Mouse (Mus musculus) forebrain, embryonic 14.5 days (tissue): ENCODE measurements at regions not wholly inside any gene's neighbourhood (a gene's known extent, or its start where the extent isn't known, plus 50 kb on each side); places are given as distances from the start of the nearest gene placed in this dataset.
"Not testable (repeated sequence)": the region's sequence is repeated elsewhere in the genome, so short reads cannot be mapped to it uniquely, and the experiment has no call there.

Source experiments
- ATAC-seq: fragments of 200-750 bp; cut with Nextera tagmentation; 2 replicates; pipeline ENCODE4 v1.8.0; 2017; ENCODE audit warnings: mild to moderate bottlenecking, moderate library complexity
- DNase-seq: peaks from one replicate; pipeline ENCODE4 v3.0.0-alpha.2; 2015; ENCODE audit warnings: low spot score
- H3K27ac ChIP-seq: fragments of 300-500 bp; sonication (generic); 2 replicates; pipeline ENCODE4 v1.5.1; 2014; ENCODE audit warnings: low read depth, mild to moderate bottlenecking, control low read depth, low read length, moderate library complexity
- H3K27me3 ChIP-seq: fragments of 300-500 bp; sonication (generic); replicated peaks from 2 replicates; pipeline ENCODE4 v1.6.1; 2014; ENCODE audit warnings: low read length, control low read depth, mixed read lengths; ENCODE audit not compliant: control insufficient read depth, insufficient read depth
- H3K36me3 ChIP-seq: fragments of 300-500 bp; sonication (generic); 2 replicates; pipeline ENCODE4 v1.6.1; 2014; ENCODE audit warnings: low read length, control low read depth; ENCODE audit not compliant: control insufficient read depth, insufficient read depth
- H3K4me1 ChIP-seq: fragments of 300-500 bp; sonication (generic); 2 replicates; pipeline ENCODE4 v1.6.1; 2014; ENCODE audit warnings: antibody characterized with exemption, low read length, control low read depth; ENCODE audit not compliant: control insufficient read depth, insufficient read depth
- H3K4me2 ChIP-seq: fragments of 300-500 bp; sonication (generic); 2 replicates; pipeline ENCODE4 v1.6.1; 2014; ENCODE audit warnings: mild to moderate bottlenecking, control low read depth, low read length
- H3K4me3 ChIP-seq: fragments of 300-500 bp; sonication (generic); 2 replicates; pipeline ENCODE4 v1.5.1; 2014; ENCODE audit warnings: low read depth, low read length, control low read depth
- H3K9ac ChIP-seq: fragments of 300-500 bp; sonication (generic); 2 replicates; pipeline ENCODE4 v1.6.1; 2014; ENCODE audit warnings: mild to moderate bottlenecking, low read length, control low read depth, moderate library complexity
- H3K9me3 ChIP-seq: fragments of 300-500 bp; sonication (generic); replicated peaks from 2 replicates; pipeline ENCODE4 v1.6.1; 2016; ENCODE audit warnings: low read length, control low read depth, mixed read lengths; ENCODE audit not compliant: control insufficient read depth
- WGBS: fragments of 180-500 bp; shearing (Covaris S2); extraction: QIAGEN DNeasy Blood & Tissue Kit; methylation state at CpG from one replicate; pipeline ENCODE4 v1.1.7; 2014; 5-methylcytosine and 5-hydroxymethylcytosine counted together

GRCm38 (mm10) chr16:56323828-56324227 lies 119.7 kb downstream of the Impg2 start:
- not testable (repeated sequence) for ATAC-seq, H3K4me2 ChIP-seq, H3K27ac ChIP-seq, H3K9me3 ChIP-seq, H3K27me3 ChIP-seq, H3K36me3 ChIP-seq, H3K4me3 ChIP-seq, H3K9ac ChIP-seq, DNase-seq, H3K4me1 ChIP-seq
- WGBS, result 55% methylated on average over 3 of the region's 3 CpGs

DNA sequence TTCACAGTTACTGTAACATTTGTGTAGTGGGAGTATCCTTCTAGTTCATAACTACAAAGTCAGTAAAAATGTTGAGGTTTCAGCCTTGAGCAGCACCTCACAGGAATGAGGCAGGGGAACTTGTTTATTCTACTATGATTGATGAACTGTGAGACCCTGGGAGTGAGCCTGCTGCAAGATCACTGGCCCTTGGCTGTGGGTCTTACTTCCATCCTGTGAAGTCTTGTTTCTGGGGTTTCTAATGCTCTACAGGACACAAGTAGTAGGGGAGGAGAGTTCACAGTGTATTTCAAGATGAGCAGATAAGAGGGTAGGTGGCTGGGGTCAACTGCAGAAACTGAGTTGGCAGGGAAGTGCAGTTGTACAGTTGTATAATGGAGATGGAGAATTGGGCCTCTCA lies 128.3 kb upstream of the Abi3bp start:
- H3K36me3 ChIP-seq, result no peaks in the 10 kb centered on the region
- no peaks in the 10 kb centered on the region for H3K9me3 ChIP-seq
- H3K27me3 ChIP-seq, result no peaks in the 10 kb centered on the region
- ATAC-seq (no peak), DNase-seq (no peak)
- no peak overlapping the region for H3K9ac ChIP-seq
- H3K4me1 ChIP-seq, result no peaks in the 10 kb centered on the region
- H3K4me2 ChIP-seq, result no peak overlapping the region
- no peak overlapping the region for H3K4me3 ChIP-seq
- no peak overlapping the region for H3K27ac ChIP-seq

DNA sequence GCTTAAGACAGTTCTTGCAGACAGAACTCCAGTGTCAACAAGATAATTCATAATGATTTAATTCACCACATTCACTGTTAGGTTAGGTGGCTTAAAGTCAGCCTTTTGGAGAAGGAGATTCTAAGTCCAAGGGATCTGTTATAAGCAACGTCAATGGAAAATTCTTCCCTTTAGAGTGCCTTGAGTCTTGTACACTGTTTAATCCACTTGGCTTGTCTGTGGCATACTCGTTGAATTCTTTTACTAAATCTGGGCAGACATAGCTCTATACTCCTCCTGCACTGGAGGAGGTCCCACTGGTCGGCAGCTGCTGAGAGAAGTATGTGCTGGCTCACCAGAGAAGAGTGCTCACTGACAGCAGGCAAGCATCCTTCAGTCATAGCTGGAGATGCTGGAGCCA lies 124.8 kb upstream of the Abi3bp start:
- Histone ChIP-seq H3K4me3 (no peak overlapping the region), H3K4me1 (no peaks in the 10 kb centered on the region), H3K27me3 (no peaks in the 10 kb centered on the region), H3K9ac (no peak overlapping the region), H3K36me3 (no peaks in the 10 kb centered on the region), H3K27ac (no peak overlapping the region), H3K4me2 (no peak overlapping the region), H3K9me3 (no peaks in the 10 kb centered on the region)
- ATAC-seq (no peak), DNase-seq (no peak)
- 69% methylated on average over 3 of the region's 3 CpGs for WGBS

DNA sequence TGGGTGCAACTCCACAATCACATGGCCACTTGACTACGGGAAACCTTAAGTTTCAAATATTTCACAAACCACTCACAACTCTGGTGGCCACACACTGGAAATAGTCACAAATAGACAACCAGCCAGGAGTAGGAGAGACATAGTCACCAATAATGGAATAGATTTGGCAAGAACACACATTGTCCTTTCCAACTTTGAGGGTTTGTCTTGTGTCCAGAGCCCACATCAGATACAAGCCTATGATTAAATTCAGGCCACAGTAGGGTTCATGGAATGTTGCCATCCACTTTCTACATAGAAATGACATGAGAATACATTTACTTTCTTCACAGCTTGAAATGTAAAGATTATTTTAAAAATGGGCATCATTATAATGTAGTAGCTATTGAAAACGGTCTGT lies 118.6 kb upstream of the Abi3bp start:
- Histone ChIP-seq H3K9me3 (no peaks in the 10 kb centered on the region), H3K4me2 (no peak overlapping the region), H3K36me3 (no peaks in the 10 kb centered on the region), H3K4me3 (no peak overlapping the region), H3K27me3 (no peaks in the 10 kb centered on the region), H3K27ac (no peak overlapping the region), H3K9ac (no peak overlapping the region), H3K4me1 (no peaks in the 10 kb centered on the region)
- 80% methylated on average over 2 of the region's 2 CpGs for WGBS
- DNase-seq (no peak), ATAC-seq (no peak)

- H3K4me3 ChIP-seq, result no peak overlapping the region
- 55% methylated on average over 1 of the region's 1 CpGs for WGBS
- DNase-seq (peak; percentile 6), ATAC-seq (no peak)
- H3K9me3 ChIP-seq, result no peaks in the 10 kb centered on the region
- no peaks in the 10 kb centered on the region for H3K27me3 ChIP-seq
- H3K9ac ChIP-seq, result no peak overlapping the region
- no peaks in the 10 kb centered on the region for H3K4me1 ChIP-seq
- no peak overlapping the region for H3K4me2 ChIP-seq
- no peak overlapping the region for H3K27ac ChIP-seq
- H3K36me3 ChIP-seq, result no peaks in the 10 kb centered on the region
Measured at GRCm38 (mm10) chr16:56360992-56361391, 116.7 kb upstream of the Abi3bp start.

DNA sequence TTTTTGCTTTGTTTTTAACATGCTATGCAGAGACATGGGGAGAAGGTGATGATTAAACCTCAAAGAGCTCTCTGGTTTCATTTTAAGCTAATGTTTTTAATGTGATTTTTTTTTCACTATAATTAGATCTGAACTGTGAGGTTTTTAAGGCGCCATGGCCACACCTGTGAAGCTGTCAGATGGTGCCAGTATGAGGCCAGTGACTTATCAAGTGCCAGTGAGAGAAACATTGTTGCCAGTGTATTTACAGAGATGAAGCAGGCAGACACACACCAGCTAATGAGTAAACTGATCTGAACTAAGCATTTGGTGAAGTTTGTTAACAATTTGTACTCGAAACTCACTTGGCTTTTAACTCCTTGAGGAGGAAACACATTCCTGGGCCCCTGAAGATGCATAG lies 99.3 kb upstream of the Abi3bp start:
- ATAC-seq (no peak), DNase-seq (no peak)
- H3K9me3 ChIP-seq, result no peaks in the 10 kb centered on the region
- no peaks in the 10 kb centered on the region for H3K4me1 ChIP-seq
- no peak overlapping the region for H3K4me2 ChIP-seq
- H3K27me3 ChIP-seq, result no peaks in the 10 kb centered on the region
- H3K9ac ChIP-seq, result no peak overlapping the region
- H3K27ac ChIP-seq, result no peak overlapping the region
- WGBS, result 74% methylated on average over 2 of the region's 2 CpGs
- no peak overlapping the region for H3K4me3 ChIP-seq
- H3K36me3 ChIP-seq, result no peaks in the 10 kb centered on the region

GRCm38 (mm10) chr16:56380680-56381079 lies 97.0 kb upstream of the Abi3bp start:
- Histone ChIP-seq H3K4me2 (no peak overlapping the region), H3K27me3 (no peaks in the 10 kb centered on the region), H3K4me1 (no peaks in the 10 kb centered on the region), H3K9me3 (no peaks in the 10 kb centered on the region), H3K4me3 (no peak overlapping the region), H3K9ac (no peak overlapping the region), H3K27ac (no peak overlapping the region), H3K36me3 (no peaks in the 10 kb centered on the region)
- 74% methylated on average over 4 of the region's 4 CpGs for WGBS
- ATAC-seq (no peak), DNase-seq (no peak)

- no peaks in the 10 kb centered on the region for H3K9me3 ChIP-seq
- no peak overlapping the region for H3K27ac ChIP-seq
- no peak overlapping the region for H3K4me3 ChIP-seq
- no peak overlapping the region for H3K9ac ChIP-seq
- no peaks in the 10 kb centered on the region for H3K36me3 ChIP-seq
- WGBS, result 87% methylated on average over 4 of the region's 4 CpGs
- DNase-seq (no peak), ATAC-seq (no peak)
- H3K27me3 ChIP-seq, result no peaks in the 10 kb centered on the region
- no peaks in the 10 kb centered on the region for H3K4me1 ChIP-seq
- H3K4me2 ChIP-seq, result no peak overlapping the region
Measured at GRCm38 (mm10) chr16:56386539-56386938, 91.1 kb upstream of the Abi3bp start.

DNA sequence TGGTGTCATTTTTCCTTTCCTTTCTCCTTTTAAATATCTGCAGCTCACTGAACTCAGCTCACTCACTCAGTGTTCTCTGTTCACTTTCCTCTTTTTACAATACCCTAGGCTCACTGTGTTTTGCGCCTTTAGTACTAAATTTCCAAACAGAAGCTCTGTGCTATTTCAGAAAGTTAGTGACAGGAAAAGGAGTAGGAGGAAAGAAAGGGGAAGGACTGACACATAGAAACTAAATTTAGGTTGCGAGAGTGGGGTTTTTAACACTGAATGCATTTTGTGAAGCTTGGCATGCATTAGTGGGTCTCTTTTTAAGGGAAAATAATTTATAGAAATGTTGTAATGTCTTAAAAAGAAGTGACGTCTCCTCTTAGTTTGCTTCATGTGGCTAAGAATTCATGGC lies 84.8 kb upstream of the Abi3bp start:
- 89% methylated on average over 3 of the region's 3 CpGs for WGBS
- ATAC-seq (no peak), DNase-seq (no peak)

DNA sequence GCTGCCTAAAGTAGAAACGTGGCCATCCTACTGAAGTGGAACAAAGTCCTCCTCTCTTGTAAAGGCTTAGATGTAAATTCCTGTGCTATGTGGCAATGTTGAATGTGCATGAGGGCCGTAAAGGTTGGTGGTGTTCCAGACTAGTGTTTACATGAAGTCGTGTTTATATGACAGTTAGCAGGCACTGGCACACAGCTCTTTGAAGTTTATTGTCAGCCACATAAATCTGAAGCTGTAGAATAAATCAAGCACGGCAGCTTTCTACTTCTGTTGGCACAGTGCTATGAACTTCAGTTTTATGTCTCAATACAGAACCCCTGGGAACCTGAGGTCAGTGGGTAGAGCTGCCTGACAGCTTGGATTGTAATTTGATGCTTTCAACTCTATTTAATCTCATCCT lies 81.1 kb upstream of the Abi3bp start:
- ATAC-seq (no peak), DNase-seq (no peak)
- Histone ChIP-seq H3K9me3 (no peaks in the 10 kb centered on the region), H3K4me1 (no peaks in the 10 kb centered on the region), H3K36me3 (no peaks in the 10 kb centered on the region), H3K27me3 (no peaks in the 10 kb centered on the region), H3K9ac (no peak overlapping the region), H3K27ac (no peak overlapping the region), H3K4me3 (no peak overlapping the region), H3K4me2 (no peak overlapping the region)
- WGBS, result 59% methylated on average over 4 of the region's 4 CpGs

More for the DNA sequence above, 84.8 kb upstream of the Abi3bp start:
- Histone ChIP-seq H3K4me2 (no peak overlapping the region), H3K27ac (no peak overlapping the region), H3K36me3 (no peaks in the 10 kb centered on the region), H3K27me3 (no peaks in the 10 kb centered on the region), H3K4me3 (no peak overlapping the region), H3K9ac (no peak overlapping the region), H3K4me1 (no peaks in the 10 kb centered on the region), H3K9me3 (no peaks in the 10 kb centered on the region)
